Mouse (Mus musculus): ENCODE measurements around the gene Dedd2. TPM values are rescaled to one million over a fixed set of nuclear protein-coding genes. Genes with fewer than 3 reads are reported as not detected.

The Dedd2 gene
- total and polyA plus RNA-seq, 3 experiments: 10.6 to 13.9 (median 11.7) TPM

DNA sequence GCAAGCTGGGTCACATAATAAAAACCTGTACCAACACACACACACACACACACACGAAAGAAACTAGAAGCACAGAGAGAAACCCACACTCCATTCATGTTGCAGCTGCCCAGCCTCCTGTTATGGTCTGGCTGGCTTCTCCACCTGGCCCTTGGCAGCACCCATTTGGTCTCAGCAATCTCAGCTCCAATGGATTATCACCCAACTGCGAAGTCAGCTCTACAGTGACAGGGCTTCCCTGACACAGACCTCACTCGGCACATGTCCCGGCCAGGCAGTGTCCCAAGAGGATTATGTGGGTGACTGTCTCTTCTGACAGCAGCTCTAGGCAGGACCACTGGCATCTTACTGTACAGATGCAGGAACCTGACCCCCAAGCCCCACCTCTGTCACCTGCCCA is 9.9 kb downstream of the Dedd2 start:
- no peaks in the 10 kb centered on the region for H3K27me3 ChIP-seq (replicated peaks)
- H3K4me2 ChIP-seq (ENCODE audit: insufficient read depth, low read depth, poor library complexity, severe bottlenecking): no peak overlapping the region
- dilution Hi-C loops (cut with MboI; ENCODE audit: extremely low pct_ligation_motif_present, extremely low pct_unique_long_range_greater_than_20kb, low sequenced_read_pairs): no loop called here
- no peaks in the 10 kb centered on the region for H3K79me2 ChIP-seq (replicated peaks; ENCODE audit: control insufficient read depth, extremely low read depth, insufficient read depth, poor library complexity, severe bottlenecking)
- no peak overlapping the region for H3K4me3 ChIP-seq (replicated peaks in 1 of 3; ENCODE audit: low read depth in 2 of 3, low read length in 2 of 3, poor library complexity in 1 of 3)
- in situ Hi-C loops (cut with MboI; ENCODE audit: low pct_ligation_motif_present, low pct_unique_long_range_greater_than_20kb, low sequenced_read_pairs): no loop called here
- TF ChIP-seq ELF1 (IDR thresholded peaks at IDR 0.05; ENCODE audit: low read depth, low read length): no peak
- TF ChIP-seq RCOR1 (conservative IDR thresholded peaks at IDR 0.05; ENCODE audit: low read depth, low read length): no peak
- no peak for TF ChIP-seq CHD1 (IDR thresholded peaks at IDR 0.05; ENCODE audit: low read depth, low read length)
- TF ChIP-seq EP300 (IDR thresholded peaks at IDR 0.05; ENCODE audit: low read length): no peak
- no peak for TF ChIP-seq CTCF (conservative IDR thresholded peaks at IDR 0.05 in 1 of 2, IDR thresholded peaks at IDR 0.05 in 1 of 2; ENCODE audit: low read depth in 2 of 2, low read length in 2 of 2)
- no peak for TF ChIP-seq MAX (IDR thresholded peaks at IDR 0.05; ENCODE audit: low read length)
- no peak for TF ChIP-seq MYC (IDR thresholded peaks at IDR 0.05; ENCODE audit: low read depth, low read length)
- no peak for TF ChIP-seq MXI1 (IDR thresholded peaks at IDR 0.05; ENCODE audit: low read depth, low read length)
- no peak for TF ChIP-seq POLR2A (IDR thresholded peaks at IDR 0.05; ENCODE audit: low read depth, low read length)
- no peak for TF ChIP-seq USF2 (conservative IDR thresholded peaks at IDR 0.05; ENCODE audit: low read depth, low read length)
- TF ChIP-seq MEF2A (IDR thresholded peaks at IDR 0.05; ENCODE audit: borderline replicate concordance, low read depth, low read length): no peak
- TF ChIP-seq HCFC1 (IDR thresholded peaks at IDR 0.05; ENCODE audit: low read depth, low read length): no peak
- no peak for TF ChIP-seq SMC3 (IDR thresholded peaks at IDR 0.05; ENCODE audit: low read depth, low read length)
- no peak overlapping the region for H3K27ac ChIP-seq (ENCODE audit: insufficient read depth, low read depth)
- H3K9me3 ChIP-seq (replicated peaks; ENCODE audit: low read length): no peaks in the 10 kb centered on the region
- H3K9ac ChIP-seq (ENCODE audit: insufficient read depth, low read depth): no peak overlapping the region
- no peak for DNase-seq (ENCODE audit: extremely low read depth)
- H3K4me1 ChIP-seq (ENCODE audit: control insufficient read depth in 1 of 2, insufficient read depth in 2 of 2): peaks cover 13 to 47% of the 10 kb centered on the region in 2 experiments
- H3K36me3 ChIP-seq (replicated peaks in 1 of 2; ENCODE audit: control insufficient read depth in 1 of 2, insufficient read depth in 1 of 2, low read length in 1 of 2): peaks cover 26 to 65% of the 10 kb centered on the region in 2 experiments

DNA sequence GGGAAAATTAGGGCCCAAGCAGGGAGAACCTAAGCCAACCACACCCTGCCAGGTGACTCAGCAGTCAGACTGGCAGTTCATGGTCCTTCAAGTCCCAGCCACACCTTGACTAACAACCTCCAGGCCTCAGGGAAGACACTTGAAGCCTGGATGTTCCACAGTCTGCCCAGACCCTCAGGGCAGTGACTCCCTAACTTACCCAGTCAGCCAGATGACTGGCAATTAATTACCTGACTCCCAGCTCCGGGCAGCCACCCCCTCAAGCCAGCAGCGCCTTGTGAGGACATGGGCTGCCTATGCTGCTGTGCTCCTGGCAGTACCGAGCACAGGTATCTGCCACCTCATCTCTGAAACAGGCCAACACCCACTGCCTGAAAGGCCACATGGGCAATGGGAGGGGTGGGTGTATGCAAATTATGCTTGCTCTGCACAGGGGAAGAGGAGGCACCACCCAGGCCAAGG is 11.2 kb downstream of the Dedd2 start:
- H3K4me2 ChIP-seq (ENCODE audit: insufficient read depth, low read depth, poor library complexity, severe bottlenecking): no peak overlapping the region
- H3K79me2 ChIP-seq (replicated peaks; ENCODE audit: control insufficient read depth, extremely low read depth, insufficient read depth, poor library complexity, severe bottlenecking): no peaks in the 10 kb centered on the region
- in situ Hi-C loops (cut with MboI; ENCODE audit: low pct_ligation_motif_present, low pct_unique_long_range_greater_than_20kb, low sequenced_read_pairs) (no loop called here), dilution Hi-C loops (cut with MboI; ENCODE audit: extremely low pct_ligation_motif_present, extremely low pct_unique_long_range_greater_than_20kb, low sequenced_read_pairs) (no loop called here)
- no peaks in the 10 kb centered on the region for H3K27me3 ChIP-seq (replicated peaks)
- no peak overlapping the region for H3K9ac ChIP-seq (ENCODE audit: insufficient read depth, low read depth)
- peak; percentile 45 for DNase-seq (ENCODE audit: extremely low read depth)
- TF ChIP-seq ZNF384 (IDR thresholded peaks at IDR 0.05; ENCODE audit: low read depth, low read length) (no peak), MAX (IDR thresholded peaks at IDR 0.05; ENCODE audit: low read length) (no peak), CHD2 (IDR thresholded peaks at IDR 0.05; ENCODE audit: low read length) (no peak), ETS1 (conservative IDR thresholded peaks at IDR 0.05; ENCODE audit: low read depth, low read length) (no peak), MEF2A (IDR thresholded peaks at IDR 0.05; ENCODE audit: borderline replicate concordance, low read depth, low read length) (no peak), JUND (conservative IDR thresholded peaks at IDR 0.05; ENCODE audit: low read depth, low read length) (no peak), KAT2A (IDR thresholded peaks at IDR 0.05; ENCODE audit: insufficient replicate concordance, low read length) (no peak), ZC3H11A (IDR thresholded peaks at IDR 0.05; ENCODE audit: low read depth, low read length) (no peak), USF2 (conservative IDR thresholded peaks at IDR 0.05; ENCODE audit: low read depth, low read length) (no peak), BHLHE40 (IDR thresholded peaks at IDR 0.05; ENCODE audit: low read depth, low read length) (no peak), SMC3 (IDR thresholded peaks at IDR 0.05; ENCODE audit: low read depth, low read length) (no peak), POLR2A (IDR thresholded peaks at IDR 0.05; ENCODE audit: low read depth, low read length) (no peak), IRF4 (IDR thresholded peaks at IDR 0.05; ENCODE audit: low read depth, low read length) (no peak), NELFE (IDR thresholded peaks at IDR 0.05; ENCODE audit: low read depth, low read length) (no peak), USF1 (IDR thresholded peaks at IDR 0.05; ENCODE audit: low read depth, low read length) (no peak), ZKSCAN1 (IDR thresholded peaks at IDR 0.05; ENCODE audit: borderline replicate concordance, low read depth, low read length) (no peak), TBP (conservative IDR thresholded peaks at IDR 0.05; ENCODE audit: low read depth, low read length) (no peak), PAX5 (IDR thresholded peaks at IDR 0.05; ENCODE audit: low read length) (no peak), MYC (IDR thresholded peaks at IDR 0.05; ENCODE audit: low read depth, low read length) (no peak)
- H3K4me3 ChIP-seq (replicated peaks in 1 of 3; ENCODE audit: low read depth in 2 of 3, low read length in 2 of 3, poor library complexity in 1 of 3): peak overlapping the region in 1 of 3 experiments; percentile 30
- H3K9me3 ChIP-seq (replicated peaks; ENCODE audit: low read length): no peaks in the 10 kb centered on the region
- no peak overlapping the region for H3K27ac ChIP-seq (ENCODE audit: insufficient read depth, low read depth)
- H3K36me3 ChIP-seq (replicated peaks in 1 of 2; ENCODE audit: control insufficient read depth in 1 of 2, insufficient read depth in 1 of 2, low read length in 1 of 2): peaks cover 21 to 64% of the 10 kb centered on the region in 2 experiments
- H3K4me1 ChIP-seq (ENCODE audit: control insufficient read depth in 1 of 2, insufficient read depth in 2 of 2): peaks cover 23 to 60% of the 10 kb centered on the region in 2 experiments
